Mouse (Mus musculus): Measurements from ENCODE around the gene Ccdc152.

Gene Ccdc152

DNA sequence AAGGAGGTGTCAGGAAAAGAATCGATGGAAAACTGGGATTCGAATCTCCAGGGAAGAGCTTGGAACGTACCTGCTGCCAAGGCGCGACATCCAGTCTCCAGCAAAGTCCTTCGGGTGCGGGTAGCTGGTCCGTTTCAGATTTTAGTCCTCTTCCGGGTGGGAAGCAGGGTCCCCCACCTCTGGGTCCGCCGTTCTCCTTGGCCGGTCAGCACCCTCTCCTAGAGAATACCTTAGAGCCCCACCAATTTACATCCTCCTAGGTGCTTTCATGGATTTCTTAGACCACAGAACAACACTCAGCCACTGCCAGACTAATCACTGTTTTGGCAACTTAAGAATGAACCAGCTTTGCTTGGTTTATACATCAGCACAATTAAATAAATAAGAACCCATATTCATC is at the start of gene Ccdc152:
Gene Ccdc152, minus strand, starts transcription at position 101 of the 400 bp plus-strand sequence.
- no peak for DNase-seq (ENCODE audit: low read depth, low spot score)

- no peak for DNase-seq (ENCODE audit: low read depth, low spot score)
Observed at GRCm38 (mm10) chr15:3349306-3350064, 46.2 kb upstream of the Ccdc152 start.

DNA sequence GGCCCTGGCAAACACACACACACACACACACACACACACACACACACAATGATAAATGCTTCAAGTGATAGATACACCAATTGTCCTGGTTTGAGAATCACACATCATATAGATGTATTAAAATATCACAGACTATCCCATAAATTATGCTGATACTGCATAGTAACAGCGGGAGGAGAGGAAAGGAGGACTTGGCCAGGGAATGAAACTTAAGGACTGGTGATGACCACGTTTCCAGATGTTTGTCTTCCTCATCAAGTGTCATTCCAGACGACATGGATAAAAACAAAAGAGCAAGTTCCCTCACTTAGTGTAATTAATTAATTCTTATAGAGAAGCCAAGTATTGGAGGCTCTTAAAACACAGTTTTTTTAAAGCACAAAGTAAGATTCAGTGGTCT is 43.4 kb upstream of the Ccdc152 start:
- no peak for DNase-seq (ENCODE audit: low read depth, low spot score)

DNA sequence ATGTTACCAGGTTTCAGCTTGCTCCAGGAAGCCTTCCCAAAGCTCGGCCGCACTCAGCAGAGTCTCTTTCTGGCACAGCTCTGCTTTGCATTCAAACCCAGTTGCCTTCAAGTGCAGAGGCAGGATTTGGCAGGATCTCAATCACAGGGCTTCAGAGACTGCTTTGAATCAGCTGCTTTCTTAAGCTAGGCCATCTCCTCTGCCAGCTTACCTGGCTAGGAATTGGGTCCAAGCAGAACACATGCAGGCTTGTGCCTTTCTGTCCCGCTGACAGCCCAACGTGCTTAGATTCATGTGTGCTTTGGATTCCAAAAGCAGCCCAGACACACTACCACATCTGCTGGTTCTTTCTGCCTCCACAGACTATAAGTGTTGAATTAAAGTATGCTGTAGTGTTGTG is 41.2 kb upstream of the Ccdc152 start:
- no peak for DNase-seq (ENCODE audit: low read depth, low spot score)

GRCm38 (mm10) chr15:3341806-3342582 is 38.7 kb upstream of the Ccdc152 start:
- DNase-seq (ENCODE audit: low read depth, low spot score) = no peak

DNA sequence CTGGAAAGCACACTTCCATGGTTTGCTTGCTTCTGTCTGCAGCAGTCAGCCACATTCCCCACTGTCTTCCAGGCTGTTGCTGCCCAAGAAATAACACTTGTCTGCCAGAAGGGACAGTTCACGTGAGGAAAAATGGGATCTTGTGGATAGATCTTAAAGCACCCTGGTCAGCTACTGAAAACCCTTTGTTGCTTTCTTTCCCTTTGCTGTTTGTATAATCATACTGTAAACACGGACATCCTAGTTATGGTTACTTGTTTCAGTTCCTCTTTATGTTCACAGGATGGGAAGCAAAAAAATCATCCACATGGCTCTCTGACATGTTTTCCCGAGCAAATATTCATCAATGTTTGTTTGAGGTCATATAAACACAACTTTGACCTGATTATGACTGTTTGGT is 36.5 kb upstream of the Ccdc152 start:
- no peak for DNase-seq (ENCODE audit: low read depth, low spot score)

GRCm38 (mm10) chr15:3332517-3332916 is 29.2 kb upstream of the Ccdc152 start:
- DNase-seq (ENCODE audit: low read depth, low spot score) = no peak

DNA sequence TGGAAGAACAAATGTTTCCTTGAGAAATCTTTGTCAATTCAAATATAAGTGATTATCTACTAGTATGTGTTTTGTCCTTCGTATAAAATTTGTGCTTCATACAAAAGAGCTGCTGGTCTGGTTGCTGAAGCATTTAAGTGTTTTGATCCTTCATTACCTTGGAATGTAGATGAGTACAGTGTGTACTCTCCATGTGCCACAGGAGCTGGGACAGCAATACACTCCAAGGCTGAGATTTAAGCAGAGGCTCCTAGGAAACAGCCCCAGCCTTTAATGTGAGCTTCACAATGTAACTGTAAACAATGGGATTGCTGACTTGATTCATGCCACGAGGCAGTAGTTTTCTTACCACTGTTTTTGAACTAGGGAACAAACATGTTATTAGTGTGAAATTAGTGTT is 28.5 kb upstream of the Ccdc152 start:
- no peak for DNase-seq (ENCODE audit: low read depth, low spot score)

DNA sequence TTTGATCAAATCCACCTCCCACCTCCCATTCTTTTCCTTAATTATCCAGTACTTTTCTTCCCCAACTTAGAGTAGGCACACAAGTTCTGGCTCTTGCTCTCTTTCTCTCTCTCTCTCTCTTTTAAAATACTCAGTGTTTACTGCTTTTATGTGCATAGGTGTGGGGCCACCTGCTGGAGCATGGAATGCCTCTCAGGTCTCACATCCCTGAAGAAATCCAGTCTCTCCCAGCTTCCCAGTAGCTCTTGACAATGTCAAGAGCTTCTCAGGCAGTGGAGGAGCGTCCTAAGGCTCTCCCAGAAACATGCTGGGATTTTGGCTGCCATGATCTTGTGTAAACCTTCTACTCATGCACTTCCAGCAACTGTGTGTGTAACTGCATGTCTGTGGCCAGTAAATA is 27.0 kb upstream of the Ccdc152 start:
- no peak for DNase-seq (ENCODE audit: low read depth, low spot score)

GRCm38 (mm10) chr15:3323041-3323440 is 19.7 kb upstream of the Ccdc152 start:
- DNase-seq (ENCODE audit: low read depth, low spot score) = no peak

- DNase-seq (ENCODE audit: low read depth, low spot score) = no peak
Observed at GRCm38 (mm10) chr15:3319929-3320328, 16.6 kb upstream of the Ccdc152 start.

DNA sequence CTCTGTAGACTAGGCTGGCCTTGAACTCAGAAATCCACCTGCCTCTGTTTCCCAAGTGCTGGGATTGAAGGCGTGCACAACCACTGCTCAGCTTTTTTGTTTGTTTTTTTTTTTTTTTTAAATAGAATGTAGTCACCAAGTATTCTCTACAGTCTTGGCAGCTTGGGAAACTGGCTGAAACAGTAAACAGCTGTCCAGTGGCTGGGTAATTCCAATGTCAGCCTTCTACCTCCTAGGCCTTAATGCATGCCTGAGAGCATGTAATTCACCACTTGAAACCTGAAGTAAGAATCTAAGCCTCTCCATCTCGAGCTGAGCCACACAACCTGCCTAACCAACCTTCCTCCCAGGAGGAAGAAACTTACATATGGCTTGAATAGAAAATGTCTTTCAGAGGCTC is 13.3 kb upstream of the Ccdc152 start:
- DNase-seq (ENCODE audit: low read depth, low spot score) = no peak

GRCm38 (mm10) chr15:3312937-3313336 is 9.6 kb upstream of the Ccdc152 start:
- no peak for DNase-seq (ENCODE audit: low read depth, low spot score)

DNA sequence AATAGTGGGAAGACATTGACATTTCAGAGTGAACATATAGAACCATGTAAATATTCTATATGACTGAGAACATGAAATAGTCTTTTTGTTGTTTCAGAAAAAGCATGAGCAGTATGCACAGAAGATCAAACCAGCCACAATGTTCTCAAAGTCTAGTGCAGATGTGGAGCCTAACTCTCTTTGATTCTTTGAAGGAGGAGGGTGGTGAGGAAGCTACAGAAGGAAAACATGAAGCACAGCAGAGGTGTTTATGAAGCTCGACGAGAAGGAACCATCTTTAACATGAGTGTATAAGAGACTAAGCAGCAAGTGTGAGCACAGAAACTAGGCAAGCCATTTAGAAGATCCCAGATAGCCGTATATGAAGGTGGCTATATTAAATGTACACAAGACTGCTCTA is 6.5 kb upstream of the Ccdc152 start:
- no peak for DNase-seq (ENCODE audit: low read depth, low spot score)

DNA sequence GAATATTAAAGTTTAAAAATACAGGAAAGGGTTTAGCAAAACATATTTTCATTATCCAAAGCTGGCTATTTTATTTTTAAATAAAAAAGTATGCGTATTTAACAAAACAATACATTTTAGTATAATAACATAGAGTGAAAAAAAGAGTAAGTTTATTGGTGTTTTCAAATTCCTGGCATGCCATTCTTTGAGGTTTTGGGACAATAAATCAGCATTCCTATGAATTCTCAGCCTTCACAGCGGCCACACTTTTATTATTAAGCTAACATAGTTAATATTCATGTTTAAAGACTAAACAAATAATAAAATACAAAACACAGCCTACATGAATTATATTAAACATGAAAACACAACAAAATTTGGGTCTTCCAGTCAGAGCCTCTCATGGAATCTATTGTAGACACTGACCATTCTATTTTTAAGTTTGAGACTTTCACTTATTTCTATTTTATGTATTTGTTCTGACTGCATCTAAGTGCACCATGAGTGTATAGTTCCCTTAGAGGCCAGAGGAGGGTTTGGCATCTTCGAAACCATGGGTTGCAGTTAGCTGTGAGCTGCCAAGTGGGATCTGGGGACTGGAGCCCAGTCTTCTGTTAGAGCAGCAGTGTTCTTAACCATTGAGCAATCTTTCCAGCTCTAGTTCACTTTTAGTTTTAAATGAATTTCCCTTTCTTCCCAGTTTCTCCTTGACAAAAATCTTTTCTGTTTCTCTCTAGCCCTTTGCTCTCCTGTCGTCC is 2.8 kb downstream of the Ccdc152 start:
- no peak for DNase-seq (ENCODE audit: low read depth, low spot score)

DNA sequence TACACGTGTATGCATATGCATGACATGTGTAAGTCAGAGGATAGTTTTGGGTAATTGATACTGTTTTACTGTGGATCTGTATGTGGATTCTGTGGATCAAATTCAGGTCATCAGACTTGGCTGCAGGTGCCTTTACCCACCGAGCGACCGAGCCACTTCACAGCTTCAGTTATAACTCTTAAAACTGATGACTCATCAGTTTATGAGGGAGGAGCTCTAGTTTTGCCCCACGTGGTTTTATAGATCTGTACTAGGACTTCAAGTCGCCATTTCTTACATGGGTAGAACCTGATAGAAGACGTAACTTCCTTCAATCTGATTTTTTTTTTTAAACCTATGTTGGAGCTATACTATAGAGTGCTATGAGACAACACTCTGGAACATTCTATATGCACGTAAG is 5.7 kb downstream of the Ccdc152 start:
- no peak for DNase-seq (ENCODE audit: low read depth, low spot score)

GRCm38 (mm10) chr15:3295986-3296385 is 7.3 kb downstream of the Ccdc152 start:
- no peak for DNase-seq (ENCODE audit: low read depth, low spot score)

DNA sequence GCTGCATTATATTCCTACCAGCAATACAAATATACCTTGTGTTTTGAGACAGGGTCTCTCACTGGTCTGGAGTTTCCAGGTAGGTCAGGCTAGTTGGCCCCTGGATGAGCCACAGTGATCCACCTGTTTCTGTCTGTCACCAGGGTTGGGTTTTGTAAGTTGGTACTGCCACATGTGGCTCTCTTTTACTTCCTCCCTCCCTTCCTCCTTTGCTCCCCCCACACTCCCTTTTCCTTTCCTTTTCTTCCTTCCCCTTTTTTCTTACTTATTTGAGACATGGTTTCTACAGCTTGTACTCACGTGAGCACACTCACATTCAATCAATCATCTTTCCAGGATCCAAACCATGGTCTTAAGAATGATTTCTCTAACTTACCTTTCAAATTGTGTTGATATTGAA is 9.8 kb downstream of the Ccdc152 start:
- DNase-seq (ENCODE audit: low read depth, low spot score) = no peak

GRCm38 (mm10) chr15:3290435-3290834 is 12.9 kb downstream of the Ccdc152 start:
- no peak for DNase-seq (ENCODE audit: low read depth, low spot score)

DNA sequence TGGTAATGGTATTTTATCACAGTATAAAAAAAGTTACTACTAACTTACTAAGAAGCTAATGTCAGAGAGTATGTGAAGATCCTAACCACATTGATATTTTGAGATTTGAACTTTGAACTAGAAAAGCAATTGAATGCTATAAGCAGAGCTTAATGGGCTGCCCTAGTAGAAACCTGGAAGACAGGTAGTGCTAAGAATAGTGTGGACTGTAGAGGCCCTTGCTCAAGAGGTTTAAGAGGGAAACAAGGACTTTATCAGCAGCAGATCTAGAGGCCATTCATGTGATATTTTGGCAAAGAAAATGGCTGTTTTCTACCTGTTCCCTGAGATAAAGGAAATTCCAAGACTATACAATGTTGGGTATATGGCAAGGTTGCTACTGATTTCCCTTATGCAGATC is 17.3 kb downstream of the Ccdc152 start:
- no peak for DNase-seq (ENCODE audit: low read depth, low spot score)

- no peak for DNase-seq (ENCODE audit: low read depth, low spot score)
Observed at GRCm38 (mm10) chr15:3281737-3282136, 21.6 kb downstream of the Ccdc152 start.

DNA sequence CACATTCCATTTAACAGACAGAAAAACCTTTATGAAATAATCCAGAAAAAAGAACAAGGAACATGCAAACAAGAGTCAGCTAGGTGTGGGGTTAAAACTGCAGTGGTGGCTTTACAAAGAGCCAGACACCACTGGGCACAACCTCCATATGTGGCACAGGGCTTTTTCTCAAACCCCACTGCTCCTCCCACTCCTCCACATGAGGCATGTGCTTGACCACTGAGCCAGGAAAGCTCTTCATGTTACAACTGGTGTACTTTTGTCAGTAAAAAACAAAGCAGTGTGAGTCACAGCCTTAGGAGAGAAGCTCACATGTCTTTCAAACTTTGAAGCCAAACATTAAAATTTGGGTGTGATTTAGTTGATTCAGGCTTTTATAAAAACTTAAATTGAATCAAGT is 22.1 kb downstream of the Ccdc152 start:
- DNase-seq (ENCODE audit: low read depth, low spot score) = no peak

Measured in WW6 (cell line).